Mouse (Mus musculus) thymus, adult 2 months (tissue): ENCODE measurements around the gene Cdc34. TPM values are rescaled to one million over a fixed set of nuclear protein-coding genes. Genes with fewer than 3 reads are reported as not detected.
A peak's percentile ranks its signal among the peaks of the same experiment; 100 is the strongest.

Source experiments
- DNase-seq: peaks from one replicate; pipeline ENCODE4 v3.0.0; 2021
- H3K27ac ChIP-seq: fragments of 200-500 bp; 2 replicates; pipeline ENCODE4 v1.5.1; 2012; ENCODE audit warnings: low read length, control low read depth; ENCODE audit not compliant: control insufficient read depth, insufficient read depth
- H3K27me3 ChIP-seq: fragments of 200-500 bp; 2 replicates; pipeline ENCODE4 v1.6.1; 2012; ENCODE audit warnings: mild to moderate bottlenecking, low read length, moderate library complexity, mixed read lengths; ENCODE audit not compliant: control insufficient read depth, insufficient read depth
- H3K36me3 ChIP-seq: fragments of 200-500 bp; 2 replicates; pipeline ENCODE4 v1.6.1; 2012; ENCODE audit warnings: mild to moderate bottlenecking, low read length, moderate library complexity; ENCODE audit not compliant: control insufficient read depth, insufficient read depth
- H3K4me1 ChIP-seq: fragments of 200-500 bp; replicated peaks from 2 replicates; pipeline ENCODE4 v1.6.1; 2012; ENCODE audit warnings: low read length; ENCODE audit not compliant: control insufficient read depth, insufficient read depth
- H3K4me3 ChIP-seq: fragments of 200-500 bp; 2 replicates; pipeline ENCODE4 v1.5.1; 2012; ENCODE audit warnings: mild to moderate bottlenecking, low read length, control low read depth, moderate library complexity; ENCODE audit not compliant: control insufficient read depth, insufficient read depth
- CTCF ChIP-seq: fragments of 200-500 bp; IDR thresholded peaks from 2 replicates; pipeline ENCODE4 v1.5.1; 2012; ENCODE audit warnings: mild to moderate bottlenecking, control low read depth, low read length, moderate library complexity, borderline replicate concordance; ENCODE audit not compliant: control insufficient read depth, poor library complexity, insufficient read depth; ENCODE audit errors: extremely low read depth
- POLR2A ChIP-seq: fragments of 200-500 bp; IDR thresholded peaks from 2 replicates; pipeline ENCODE4 v1.6.1; 2012; ENCODE audit warnings: mild to moderate bottlenecking, low read length, control low read depth, moderate library complexity; ENCODE audit not compliant: control insufficient read depth, poor library complexity, insufficient read depth; ENCODE audit errors: extremely low read depth
- WGBS: fragments of 180-500 bp; shearing (Covaris S2); methylation state at CpG from one replicate; pipeline ENCODE4 v1.1.7; 2018; 5-methylcytosine and 5-hydroxymethylcytosine counted together
- polyA plus RNA-seq: library from polyadenylated mRNA; depleted of rRNA; stranded (reverse); fragments of >200 nt; gene quantifications from 2 replicates; pipeline ENCODE4 v1.2.3, GENCODE M21; 2012

The Cdc34 gene
- polyA plus RNA-seq, 1 experiment: 309 TPM

GRCm38 (mm10) chr10:79670071-79670888 lies 11.7 kb upstream of the Cdc34 start:
- WGBS: 46% methylated on average over 15 of the region's 15 CpGs
- Histone ChIP-seq H3K4me3 (peak overlapping the region; percentile 76), H3K4me1 (peaks cover 9% of the 10 kb centered on the region), H3K36me3 (no peaks in the 10 kb centered on the region), H3K27ac (no peak overlapping the region), H3K27me3 (no peaks in the 10 kb centered on the region)
- DNase-seq: no peak
- no peak for TF ChIP-seq POLR2A
- TF ChIP-seq CTCF: no peak

- no peak for TF ChIP-seq CTCF
- TF ChIP-seq POLR2A: no peak
- no peaks in the 10 kb centered on the region for H3K36me3 ChIP-seq
- WGBS: 78% methylated on average over 6 of the region's 6 CpGs
- no peak overlapping the region for H3K4me3 ChIP-seq
- peaks cover 9% of the 10 kb centered on the region for H3K4me1 ChIP-seq
- H3K27me3 ChIP-seq: no peaks in the 10 kb centered on the region
- no peak overlapping the region for H3K27ac ChIP-seq
- DNase-seq: no peak
Measured at GRCm38 (mm10) chr10:79671396-79672087, 10.5 kb upstream of the Cdc34 start.

GRCm38 (mm10) chr10:79672088-79672455 lies 9.9 kb upstream of the Cdc34 start:
- 91% methylated on average over 3 of the region's 3 CpGs for WGBS
- DNase-seq: no peak
- Histone ChIP-seq H3K27me3 (no peaks in the 10 kb centered on the region), H3K27ac (no peak overlapping the region), H3K36me3 (no peaks in the 10 kb centered on the region), H3K4me3 (no peak overlapping the region), H3K4me1 (peaks cover 9% of the 10 kb centered on the region)
- TF ChIP-seq POLR2A (no peak), CTCF (no peak)

- no peaks in the 10 kb centered on the region for H3K27me3 ChIP-seq
- H3K27ac ChIP-seq: no peak overlapping the region
- 100% methylated on average over 3 of the region's 3 CpGs for WGBS
- TF ChIP-seq CTCF (no peak), POLR2A (no peak)
- peaks cover 9% of the 10 kb centered on the region for H3K4me1 ChIP-seq
- no peaks in the 10 kb centered on the region for H3K36me3 ChIP-seq
- no peak for DNase-seq
- no peak overlapping the region for H3K4me3 ChIP-seq
Measured at GRCm38 (mm10) chr10:79673054-79673453, 8.9 kb upstream of the Cdc34 start.

- Histone ChIP-seq H3K27ac (no peak overlapping the region), H3K27me3 (no peaks in the 10 kb centered on the region), H3K4me1 (peaks cover 2% of the 10 kb centered on the region), H3K4me3 (no peak overlapping the region), H3K36me3 (no peaks in the 10 kb centered on the region)
- DNase-seq: no peak
- TF ChIP-seq CTCF (no peak), POLR2A (no peak)
- 97% methylated on average over 44 of the region's 44 CpGs for WGBS
Measured at GRCm38 (mm10) chr10:79675346-79676035, 6.5 kb upstream of the Cdc34 start.

- Histone ChIP-seq H3K4me1 (peaks cover 19% of the 10 kb centered on the region), H3K36me3 (peaks cover 8% of the 10 kb centered on the region), H3K27me3 (no peaks in the 10 kb centered on the region), H3K4me3 (peak overlapping the region; percentile 42), H3K27ac (peak overlapping the region; percentile 35)
- 41% methylated on average over 11 of the region's 11 CpGs for WGBS
- TF ChIP-seq POLR2A (no peak), CTCF (no peak)
- DNase-seq: peak; percentile 27
Measured at GRCm38 (mm10) chr10:79680606-79681495, 1.1 kb upstream of the Cdc34 start.
